Mouse (Mus musculus) ES-E14 (cell line): Measurements from ENCODE around the gene Thtpa. TPM values are rescaled to one million over a fixed set of nuclear protein-coding genes. Genes with fewer than 3 reads are reported as not detected.

Source experiments
- DNase-seq: peaks from one replicate; pipeline ENCODE4 v3.0.0-alpha.2; 2013; ENCODE audit warnings: low read depth, low spot score
- H3K27ac ChIP-seq: 2 replicates; pipeline ENCODE4 v1.5.1; 2012; ENCODE audit warnings: low read depth, mild to moderate bottlenecking, low read length, moderate library complexity, mixed read lengths; ENCODE audit not compliant: poor library complexity, insufficient read depth, severe bottlenecking
- H3K36me3 ChIP-seq: 2 replicates; pipeline ENCODE4 v1.6.1; 2012; ENCODE audit warnings: mild to moderate bottlenecking, low read length, moderate library complexity, mixed read lengths; ENCODE audit not compliant: control insufficient read depth, poor library complexity, insufficient read depth, severe bottlenecking
- H3K4me1 ChIP-seq, 2 experiments: fragments of 150-350 bp in 1 of 2; sonication (generic) in 1 of 2; 2 replicates each; pipeline ENCODE4 v1.6.1; 2012; ENCODE audit warnings: low read length in 2 of 2, mild to moderate bottlenecking in 1 of 2, mixed read lengths in 1 of 2; ENCODE audit not compliant: control insufficient read depth in 2 of 2, insufficient read depth in 2 of 2, poor library complexity in 1 of 2
- H3K4me3 ChIP-seq, 2 experiments: fragments of 150-350 bp in 1 of 2; sonication (generic) in 1 of 2; 2 replicates each; pipeline ENCODE4 v1.5.1; 2012; ENCODE audit warnings: low read length in 2 of 2, low read depth in 1 of 2, mild to moderate bottlenecking in 1 of 2, mixed read lengths in 1 of 2; ENCODE audit not compliant: insufficient read depth in 1 of 2, poor library complexity in 1 of 2, severe bottlenecking in 1 of 2
- H3K9ac ChIP-seq: 2 replicates; pipeline ENCODE4 v1.6.1; 2012; ENCODE audit warnings: low read depth, mild to moderate bottlenecking, low read length, mixed read lengths; ENCODE audit not compliant: poor library complexity, insufficient read depth, severe bottlenecking
- H3K9me3 ChIP-seq: fragments of 150-350 bp; sonication (generic); 2 replicates; pipeline ENCODE4 v1.6.1; 2012; ENCODE audit warnings: low read depth, mild to moderate bottlenecking, low read length; ENCODE audit not compliant: control insufficient read depth, insufficient read depth
- CHD2 ChIP-seq: IDR thresholded peaks from 2 replicates; pipeline ENCODE4 v1.6.1; 2014; ENCODE audit warnings: mild to moderate bottlenecking, low read depth, low read length, inconsistent platforms
- HCFC1 ChIP-seq: IDR thresholded peaks from 2 replicates; pipeline ENCODE4 v1.6.1; 2012; ENCODE audit warnings: low read length, inconsistent platforms, borderline replicate concordance; ENCODE audit not compliant: insufficient read depth
- MAFK ChIP-seq: IDR thresholded peaks from 2 replicates; pipeline ENCODE4 v1.6.1; 2014; ENCODE audit warnings: mild to moderate bottlenecking, low read depth, low read length, inconsistent platforms; ENCODE audit not compliant: insufficient read depth
- ZC3H11A ChIP-seq: IDR thresholded peaks from 2 replicates; pipeline ENCODE4 v1.6.1; 2012; ENCODE audit warnings: low read depth, mild to moderate bottlenecking, inconsistent platforms, low read length, borderline replicate concordance
- ZNF384 ChIP-seq: IDR thresholded peaks from 2 replicates; pipeline ENCODE4 v1.6.1; 2012; ENCODE audit warnings: low read depth, low read length, inconsistent platforms
- in situ Hi-C, 2 experiments: fragments of 600-800 bp; cut with MboI; formaldehyde crosslinking; loops; one replicate each; pipeline ENCODE4 v1.15.1; 2025; ENCODE audit warnings: low sequenced_read_pairs in 2 of 2, inconsistent platforms in 1 of 2; ENCODE audit not compliant: unreplicated experiment in 2 of 2
- total RNA-seq: library from RNA; depleted of rRNA; stranded (reverse); fragments of 300-350 nt; gene quantifications from 2 replicates; pipeline ENCODE4 v1.2.3, GENCODE M21; 2012

The Thtpa gene
- total RNA-seq, 1 experiment, result 7.9 TPM

GRCm38 (mm10) chr14:55114759-55115701 lies 20.4 kb downstream of the Thtpa start:
- in situ Hi-C loops, result no loop called here
- DNase-seq, result no peak
- H3K36me3 ChIP-seq, result no peaks in the 10 kb centered on the region
- no peak overlapping the region for H3K27ac ChIP-seq
- peak overlapping the region; percentile 62 for H3K9ac ChIP-seq
- H3K9me3 ChIP-seq, result no peaks in the 10 kb centered on the region
- peak overlapping the region; percentile 66 to 89 for H3K4me3 ChIP-seq
- peaks cover 5 to 11% of the 10 kb centered on the region in 2 experiments; a peak in 3 of 4 replicates for H3K4me1 ChIP-seq
- TF ChIP-seq ZNF384 (no peak), MAFK (no peak), CHD2 (no peak), HCFC1 (no peak), ZC3H11A (no peak)

DNA sequence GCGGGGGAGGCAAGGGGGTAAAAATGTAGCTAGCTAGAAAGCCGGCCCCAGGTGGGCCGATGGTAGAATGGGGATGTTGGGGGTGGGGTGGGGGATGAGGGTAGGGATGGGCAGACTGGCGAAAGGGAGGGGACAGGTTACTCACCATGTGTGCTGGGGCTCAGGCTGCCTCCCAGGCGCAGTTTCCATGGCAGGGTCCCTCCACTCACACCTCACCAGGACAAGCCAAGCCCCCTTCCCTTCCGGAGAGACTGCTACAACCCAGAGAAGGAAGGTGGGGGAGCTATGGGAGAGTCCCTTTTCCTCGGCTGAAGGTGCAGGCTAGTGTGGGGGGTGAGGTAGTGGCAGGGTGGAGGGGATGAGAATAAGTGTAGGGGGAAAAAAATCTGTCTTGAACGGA lies 21.3 kb downstream of the Thtpa start:
- Histone ChIP-seq H3K9me3 (no peaks in the 10 kb centered on the region), H3K4me3 (peak overlapping the region; percentile 66 to 89), H3K36me3 (no peaks in the 10 kb centered on the region), H3K27ac (no peak overlapping the region), H3K4me1 (peaks cover 5 to 11% of the 10 kb centered on the region in 2 experiments; a peak in 3 of 4 replicates), H3K9ac (peak overlapping the region; percentile 62)
- TF ChIP-seq CHD2 (no peak), ZC3H11A (no peak), MAFK (no peak), ZNF384 (no peak), HCFC1 (no peak)
- DNase-seq, result no peak
- in situ Hi-C loops, result no loop called here

- TF ChIP-seq MAFK, result no peak
- TF ChIP-seq ZNF384, result no peak
- no peak for TF ChIP-seq CHD2
- TF ChIP-seq ZC3H11A, result no peak
- TF ChIP-seq HCFC1, result no peak
- peak within 1 kb of the TSS; percentile 62 for H3K9ac ChIP-seq
- H3K36me3 ChIP-seq, result no peaks in the 10 kb centered on the region
- no peak for DNase-seq
- H3K27ac ChIP-seq, result no peak within 1 kb of the TSS
- H3K9me3 ChIP-seq, result no peaks in the 10 kb centered on the region
- H3K4me3 ChIP-seq, result peak within 1 kb of the TSS; percentile 66 to 89
- in situ Hi-C loops, result no loop called here
- H3K4me1 ChIP-seq, result peaks cover 5 to 11% of the 10 kb centered on the region in 2 experiments; a peak in 3 of 4 replicates
These were observed 22.0 kb downstream of the Thtpa start, which contains the start of gene Jph4 for GRCm38 (mm10) chr14:55116425-55117200. TSS of gene Jph4 (minus strand) at chr14:55116935.

GRCm38 (mm10) chr14:55118852-55119251 lies 24.3 kb downstream of the Thtpa start:
- Histone ChIP-seq H3K9me3 (no peaks in the 10 kb centered on the region), H3K4me3 (no peak overlapping the region), H3K27ac (no peak overlapping the region), H3K36me3 (no peaks in the 10 kb centered on the region), H3K9ac (no peak overlapping the region), H3K4me1 (peaks cover 5 to 10% of the 10 kb centered on the region in 2 experiments; a peak in 3 of 4 replicates)
- in situ Hi-C loops, result no loop called here
- DNase-seq, result no peak
- TF ChIP-seq ZNF384, result no peak
- TF ChIP-seq MAFK, result no peak
- TF ChIP-seq ZC3H11A, result no peak
- TF ChIP-seq CHD2, result no peak
- TF ChIP-seq HCFC1, result no peak
